Mouse (Mus musculus): ENCODE results near the gene Hist1h1e. TPM values are rescaled to one million over a fixed set of nuclear protein-coding genes. Genes with fewer than 3 reads are reported as not detected.

Gene Hist1h1e
- total and polyA plus RNA-seq, 3 experiments: 1.9 to 486 (median 18.3) TPM

DNA sequence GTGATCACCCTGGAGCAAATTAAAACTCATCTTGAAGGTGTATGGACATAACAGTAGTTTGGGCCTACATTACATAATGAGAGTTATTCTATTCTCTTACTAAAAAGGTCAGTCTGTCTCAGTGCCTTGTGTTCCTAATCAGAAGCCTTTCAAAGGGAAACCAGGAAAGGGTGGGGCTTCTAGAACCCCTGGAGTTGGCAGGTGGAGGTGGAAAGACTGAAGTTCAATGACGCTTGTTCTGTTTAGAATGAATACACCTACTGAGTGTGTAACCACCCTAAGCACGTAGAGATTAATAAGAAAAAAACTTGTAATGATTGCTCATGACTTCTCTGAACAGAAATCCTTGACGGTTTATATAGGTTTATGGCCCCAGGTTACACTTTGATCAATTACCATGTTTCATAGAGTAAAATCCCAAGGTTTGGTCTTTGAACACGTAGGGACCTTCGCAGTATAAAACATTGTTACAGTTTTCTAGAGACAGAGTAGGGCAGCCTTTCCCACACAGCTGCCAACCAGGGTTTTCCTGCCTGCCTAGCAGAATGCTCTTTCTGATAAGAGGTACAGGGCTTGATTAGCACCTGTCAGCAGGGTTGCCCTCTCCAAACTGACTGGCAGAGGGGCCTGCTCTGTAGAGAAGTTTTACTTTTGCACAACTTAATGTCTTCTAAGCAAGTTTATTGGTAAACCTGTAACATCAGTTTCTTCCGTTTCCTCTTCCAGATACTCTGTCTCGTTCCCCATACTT, 26.6 kb downstream of the Hist1h1e start:
- DNase-seq (ENCODE audit: extremely low read depth): no peak
- H3K27ac ChIP-seq (ENCODE audit: insufficient read depth, low read depth): no peak overlapping the region
- H3K79me2 ChIP-seq (replicated peaks; ENCODE audit: control insufficient read depth, extremely low read depth, insufficient read depth, poor library complexity, severe bottlenecking): no peaks in the 10 kb centered on the region
- in situ Hi-C loops (cut with MboI; ENCODE audit: low pct_ligation_motif_present, low pct_unique_long_range_greater_than_20kb, low sequenced_read_pairs) (no loop called here), dilution Hi-C loops (cut with MboI; ENCODE audit: extremely low pct_ligation_motif_present, extremely low pct_unique_long_range_greater_than_20kb, low sequenced_read_pairs) (no loop called here)
- no peak overlapping the region for H3K4me3 ChIP-seq (replicated peaks in 1 of 3; ENCODE audit: low read depth in 2 of 3, low read length in 2 of 3, poor library complexity in 1 of 3)
- no peak overlapping the region for H3K4me2 ChIP-seq (ENCODE audit: insufficient read depth, low read depth, poor library complexity, severe bottlenecking)
- TF ChIP-seq IRF4 (IDR thresholded peaks at IDR 0.05; ENCODE audit: low read depth, low read length) (no peak), JUND (conservative IDR thresholded peaks at IDR 0.05; ENCODE audit: low read depth, low read length) (no peak), SIN3A (IDR thresholded peaks at IDR 0.05; ENCODE audit: low read length) (no peak), NRF1 (IDR thresholded peaks at IDR 0.05; ENCODE audit: low read depth, low read length) (no peak), CTCF (conservative IDR thresholded peaks at IDR 0.05 in 1 of 2, IDR thresholded peaks at IDR 0.05 in 1 of 2; ENCODE audit: low read depth in 2 of 2, low read length in 2 of 2) (no peak), MXI1 (IDR thresholded peaks at IDR 0.05; ENCODE audit: low read depth, low read length) (no peak), TBP (conservative IDR thresholded peaks at IDR 0.05; ENCODE audit: low read depth, low read length) (no peak), MAZ (IDR thresholded peaks at IDR 0.05; ENCODE audit: low read depth, low read length) (no peak), RCOR1 (conservative IDR thresholded peaks at IDR 0.05; ENCODE audit: low read depth, low read length) (no peak), ZC3H11A (IDR thresholded peaks at IDR 0.05; ENCODE audit: low read depth, low read length) (no peak), NELFE (IDR thresholded peaks at IDR 0.05; ENCODE audit: low read depth, low read length) (no peak), EP300 (IDR thresholded peaks at IDR 0.05; ENCODE audit: low read length) (no peak), PAX5 (IDR thresholded peaks at IDR 0.05; ENCODE audit: low read length) (no peak), TCF12 (IDR thresholded peaks at IDR 0.05; ENCODE audit: low read depth, low read length) (no peak), BHLHE40 (IDR thresholded peaks at IDR 0.05; ENCODE audit: low read depth, low read length) (no peak), E2F4 (IDR thresholded peaks at IDR 0.05; ENCODE audit: insufficient replicate concordance, low read depth, low read length) (no peak), MAFK (IDR thresholded peaks at IDR 0.05; ENCODE audit: insufficient replicate concordance, low read length) (no peak), ELF1 (IDR thresholded peaks at IDR 0.05; ENCODE audit: low read depth, low read length) (no peak)
- H3K27me3 ChIP-seq (replicated peaks): no peaks in the 10 kb centered on the region
- no peaks in the 10 kb centered on the region for H3K9me3 ChIP-seq (replicated peaks; ENCODE audit: low read length)
- H3K36me3 ChIP-seq (replicated peaks in 1 of 2; ENCODE audit: control insufficient read depth in 1 of 2, insufficient read depth in 1 of 2, low read length in 1 of 2): no peaks in the 10 kb centered on the region
- peaks cover 2 to 31% of the 10 kb centered on the region in 2 experiments; a peak in 3 of 4 replicates for H3K4me1 ChIP-seq (ENCODE audit: control insufficient read depth in 1 of 2, insufficient read depth in 2 of 2)
- no peak overlapping the region for H3K9ac ChIP-seq (ENCODE audit: insufficient read depth, low read depth)

DNA sequence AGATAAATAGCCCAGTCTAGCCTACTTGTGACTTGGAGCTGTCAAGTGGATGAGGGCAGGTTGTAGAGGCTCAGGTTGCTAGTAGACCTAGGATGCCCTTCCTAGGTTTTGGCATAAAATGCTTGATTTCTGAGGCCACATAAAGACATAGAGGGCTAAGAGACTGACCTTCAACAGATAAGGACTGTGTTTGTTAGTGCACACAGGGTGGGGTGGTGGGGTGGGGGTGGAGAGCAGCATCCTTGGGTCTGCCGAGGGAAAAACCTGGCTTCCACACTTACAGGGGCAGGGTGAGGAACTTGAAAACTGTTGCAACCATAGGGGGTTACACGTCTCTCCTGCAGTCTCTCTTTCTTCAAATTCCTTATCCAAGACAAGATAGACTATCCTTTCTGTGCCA, 27.2 kb downstream of the Hist1h1e start:
- Histone ChIP-seq H3K4me1 (ENCODE audit: control insufficient read depth in 1 of 2, insufficient read depth in 2 of 2) (peaks cover 2 to 34% of the 10 kb centered on the region in 2 experiments; a peak in 3 of 4 replicates), H3K4me3 (replicated peaks in 1 of 3; ENCODE audit: low read depth in 2 of 3, low read length in 2 of 3, poor library complexity in 1 of 3) (no peak overlapping the region), H3K9me3 (replicated peaks; ENCODE audit: low read length) (no peaks in the 10 kb centered on the region), H3K27me3 (replicated peaks) (no peaks in the 10 kb centered on the region), H3K79me2 (replicated peaks; ENCODE audit: control insufficient read depth, extremely low read depth, insufficient read depth, poor library complexity, severe bottlenecking) (no peaks in the 10 kb centered on the region), H3K9ac (ENCODE audit: insufficient read depth, low read depth) (no peak overlapping the region), H3K27ac (ENCODE audit: insufficient read depth, low read depth) (no peak overlapping the region), H3K4me2 (ENCODE audit: insufficient read depth, low read depth, poor library complexity, severe bottlenecking) (no peak overlapping the region), H3K36me3 (replicated peaks in 1 of 2; ENCODE audit: control insufficient read depth in 1 of 2, insufficient read depth in 1 of 2, low read length in 1 of 2) (no peaks in the 10 kb centered on the region)
- dilution Hi-C loops (cut with MboI; ENCODE audit: extremely low pct_ligation_motif_present, extremely low pct_unique_long_range_greater_than_20kb, low sequenced_read_pairs) (no loop called here), in situ Hi-C loops (cut with MboI; ENCODE audit: low pct_ligation_motif_present, low pct_unique_long_range_greater_than_20kb, low sequenced_read_pairs) (no loop called here)
- no peak for DNase-seq (ENCODE audit: extremely low read depth)
- TF ChIP-seq HCFC1 (IDR thresholded peaks at IDR 0.05; ENCODE audit: low read depth, low read length): no peak
- no peak for TF ChIP-seq ZKSCAN1 (IDR thresholded peaks at IDR 0.05; ENCODE audit: borderline replicate concordance, low read depth, low read length)
- TF ChIP-seq BHLHE40 (IDR thresholded peaks at IDR 0.05; ENCODE audit: low read depth, low read length): no peak
- no peak for TF ChIP-seq ZMIZ1 (IDR thresholded peaks at IDR 0.05; ENCODE audit: low read depth, low read length)
- TF ChIP-seq RAD21 (IDR thresholded peaks at IDR 0.05; ENCODE audit: low read depth, low read length): no peak
- no peak for TF ChIP-seq SIN3A (IDR thresholded peaks at IDR 0.05; ENCODE audit: low read length)
- no peak for TF ChIP-seq NRF1 (IDR thresholded peaks at IDR 0.05; ENCODE audit: low read depth, low read length)
- TF ChIP-seq JUN (IDR thresholded peaks at IDR 0.05; ENCODE audit: insufficient read depth, low read depth, low read length): no peak
- no peak for TF ChIP-seq PAX5 (IDR thresholded peaks at IDR 0.05; ENCODE audit: low read length)
- no peak for TF ChIP-seq MXI1 (IDR thresholded peaks at IDR 0.05; ENCODE audit: low read depth, low read length)
- no peak for TF ChIP-seq TBP (conservative IDR thresholded peaks at IDR 0.05; ENCODE audit: low read depth, low read length)
- no peak for TF ChIP-seq EP300 (IDR thresholded peaks at IDR 0.05; ENCODE audit: low read length)
- no peak for TF ChIP-seq MAZ (IDR thresholded peaks at IDR 0.05; ENCODE audit: low read depth, low read length)
- no peak for TF ChIP-seq MAFK (IDR thresholded peaks at IDR 0.05; ENCODE audit: insufficient replicate concordance, low read length)
- TF ChIP-seq SMC3 (IDR thresholded peaks at IDR 0.05; ENCODE audit: low read depth, low read length): no peak
- no peak for TF ChIP-seq POLR2AphosphoS2 (IDR thresholded peaks at IDR 0.05; ENCODE audit: low read depth, low read length)
